Mouse (Mus musculus) T-cell, adult 2 months (primary cell): ENCODE measurements at regions not wholly inside any gene's neighbourhood (a gene's known extent, or its start where the extent isn't known, plus 50 kb on each side); places are given as distances from the start of the nearest gene placed in this dataset.
"Not testable (repeated sequence)": the region's sequence is repeated elsewhere in the genome, so short reads cannot be mapped to it uniquely, and the experiment has no call there.

ENCODE experiments used
- DNase-seq: peaks from one replicate; pipeline ENCODE4 v3.0.0; 2022; ENCODE audit warnings: low spot score

GRCm38 (mm10) chr9:33011241-33011640 is 375.2 kb downstream of the Ets1 start:
- DNase-seq: no peak

- DNase-seq: no peak
Measured at GRCm38 (mm10) chr9:33035401-33035800, 399.4 kb downstream of the Ets1 start.

GRCm38 (mm10) chr9:33039221-33039790 is 403.3 kb downstream of the Ets1 start:
- no peak for DNase-seq

GRCm38 (mm10) chr9:33050789-33051188 is 414.8 kb downstream of the Ets1 start:
- no peak for DNase-seq

GRCm38 (mm10) chr9:33060636-33061264 is 424.7 kb downstream of the Ets1 start:
- peak; percentile 62 for DNase-seq

- DNase-seq: no peak
Measured at GRCm38 (mm10) chr9:33062476-33062875, 426.5 kb downstream of the Ets1 start.

- no peak for DNase-seq
Measured at GRCm38 (mm10) chr9:33065331-33065730, 429.3 kb downstream of the Ets1 start.

GRCm38 (mm10) chr9:33067521-33067920 is 431.5 kb downstream of the Ets1 start:
- DNase-seq: no peak

- DNase-seq: no peak
Measured at GRCm38 (mm10) chr9:33070116-33070515, 434.1 kb downstream of the Ets1 start.

GRCm38 (mm10) chr9:33080271-33080670 is 444.2 kb downstream of the Ets1 start:
- DNase-seq: peak; percentile 41

- no peak for DNase-seq
Measured at GRCm38 (mm10) chr9:33080774-33081173, 444.8 kb downstream of the Ets1 start.

- no peak for DNase-seq
Measured at GRCm38 (mm10) chr9:33089977-33090376, 454.0 kb downstream of the Ets1 start.

GRCm38 (mm10) chr9:33091664-33092063 is 455.6 kb downstream of the Ets1 start:
- no peak for DNase-seq

GRCm38 (mm10) chr9:33095654-33096053 is 459.6 kb downstream of the Ets1 start:
- DNase-seq: peak; percentile 77

GRCm38 (mm10) chr9:33101206-33101605 is 465.2 kb downstream of the Ets1 start:
- DNase-seq: no peak

GRCm38 (mm10) chr9:33104623-33105074 is 468.6 kb downstream of the Ets1 start:
- no peak for DNase-seq

- no peak for DNase-seq
Measured at GRCm38 (mm10) chr9:33123841-33124240, 487.8 kb downstream of the Ets1 start.

GRCm38 (mm10) chr9:33152186-33152585 is 516.2 kb downstream of the Ets1 start:
- no peak for DNase-seq

- no peak for DNase-seq
Measured at GRCm38 (mm10) chr9:33168159-33168558, 532.1 kb downstream of the Ets1 start.

- DNase-seq: not testable (repeated sequence)
Measured at GRCm38 (mm10) chr9:33169093-33169492, 533.1 kb downstream of the Ets1 start.

- DNase-seq: no peak
Measured at GRCm38 (mm10) chr9:33180066-33180465, 544.0 kb downstream of the Ets1 start.

- no peak for DNase-seq
Measured at GRCm38 (mm10) chr9:33187187-33187586, 551.2 kb downstream of the Ets1 start.

GRCm38 (mm10) chr9:33209083-33209482 is 573.1 kb downstream of the Ets1 start:
- no peak for DNase-seq

GRCm38 (mm10) chr9:33214523-33214922 is 578.5 kb downstream of the Ets1 start:
- no peak for DNase-seq
